Mouse (Mus musculus) inflammation-experienced regulatory T-cells, adult 6 months (primary cell): ENCODE results near the gene Efhc1. TPM values are rescaled to one million over a fixed set of nuclear protein-coding genes. Genes with fewer than 3 reads are reported as not detected.

Experiments
- ATAC-seq: one replicate; pipeline ENCODE4 v1.8.0; 2017
- polyA plus RNA-seq, 3 experiments: library from polyadenylated mRNA; unstranded; fragments of 100-300 nt; shearing (Covaris generic); gene quantifications; one replicate each; pipeline ENCODE4 v1.2.1; 2017

Gene Efhc1
- polyA plus RNA-seq, 3 experiments from 2014 or later: 0.47 to 0.87 (median 0.70) TPM

DNA sequence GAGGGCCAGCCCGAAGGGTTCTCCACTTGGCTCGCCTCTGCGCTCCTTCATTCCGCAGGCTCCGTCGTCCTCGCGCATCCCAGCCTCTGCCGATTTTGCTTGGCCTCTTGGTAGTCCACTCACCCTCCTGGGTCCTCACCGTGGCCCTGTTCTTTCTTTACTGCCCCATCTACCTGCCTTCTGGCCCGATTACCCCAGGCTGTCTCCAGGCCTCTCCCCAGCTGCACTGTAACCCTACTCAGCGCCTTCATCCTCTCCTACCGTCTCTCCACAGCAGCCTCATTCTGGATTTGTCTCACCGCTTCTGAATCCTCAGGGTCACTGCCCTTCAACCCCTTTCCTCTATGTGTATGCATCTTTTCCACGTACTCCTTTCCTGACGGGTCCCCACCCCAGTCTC lies 373 bp downstream of the Efhc1 start:
- ATAC-seq: peak; percentile 36

DNA sequence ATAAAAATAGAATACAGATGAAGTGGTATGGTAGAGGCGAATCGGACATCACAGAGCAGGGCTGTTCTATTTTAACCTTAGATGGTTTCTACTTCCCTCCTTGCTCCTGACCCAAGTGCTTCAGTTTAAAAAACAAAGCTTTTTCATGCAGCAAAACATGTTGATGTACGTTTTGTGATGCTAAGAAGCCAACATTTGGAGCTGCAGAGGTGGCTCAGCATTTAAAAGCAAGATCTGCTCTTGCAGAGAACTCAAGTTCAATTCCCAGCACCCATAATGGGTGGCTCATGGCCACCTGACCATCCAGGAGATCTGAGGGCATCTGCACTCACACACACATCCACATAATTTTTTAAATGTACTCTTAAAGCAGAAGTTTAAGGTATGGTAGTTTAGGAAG lies 3.5 kb downstream of the Efhc1 start:
- ATAC-seq: no peak

DNA sequence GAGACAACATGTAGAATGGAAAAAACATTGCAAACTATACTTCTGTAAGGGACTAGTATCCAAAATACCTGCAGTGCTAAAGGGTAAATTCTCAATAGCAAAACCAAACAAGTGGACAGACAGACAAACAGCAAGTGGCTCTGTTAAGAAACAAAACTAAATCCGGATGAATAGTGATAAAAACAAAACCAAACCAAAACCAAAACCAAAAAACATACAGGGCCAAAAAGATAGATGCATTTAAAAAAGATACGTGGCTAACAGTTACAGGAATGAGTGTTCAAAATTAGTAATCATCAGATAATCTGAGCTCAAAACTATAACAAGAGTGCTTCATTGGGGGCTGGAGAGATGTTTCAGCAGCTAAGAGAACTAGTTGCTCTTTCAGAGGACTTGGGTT lies 18.2 kb downstream of the Efhc1 start:
- ATAC-seq: peak; percentile 77

DNA sequence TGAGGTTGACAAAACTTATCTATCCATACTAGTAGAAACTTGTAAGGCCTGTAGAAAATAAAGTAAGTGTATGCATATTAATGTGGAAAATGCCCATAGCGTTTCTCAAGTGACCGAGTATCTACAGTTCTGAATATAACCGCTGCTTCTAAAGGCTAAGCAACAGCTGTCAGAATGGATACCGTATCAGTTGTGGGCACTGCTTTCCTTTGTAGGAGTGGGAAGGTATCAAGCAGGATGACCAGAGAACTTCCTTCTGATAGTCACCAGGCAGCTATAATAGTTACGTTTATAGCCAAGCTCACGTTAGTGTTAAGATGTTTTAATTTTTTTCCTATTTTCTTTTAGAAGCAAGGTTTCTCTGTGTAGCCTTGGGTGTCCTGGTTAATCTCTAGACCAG lies 22.0 kb downstream of the Efhc1 start:
- ATAC-seq: no peak

DNA sequence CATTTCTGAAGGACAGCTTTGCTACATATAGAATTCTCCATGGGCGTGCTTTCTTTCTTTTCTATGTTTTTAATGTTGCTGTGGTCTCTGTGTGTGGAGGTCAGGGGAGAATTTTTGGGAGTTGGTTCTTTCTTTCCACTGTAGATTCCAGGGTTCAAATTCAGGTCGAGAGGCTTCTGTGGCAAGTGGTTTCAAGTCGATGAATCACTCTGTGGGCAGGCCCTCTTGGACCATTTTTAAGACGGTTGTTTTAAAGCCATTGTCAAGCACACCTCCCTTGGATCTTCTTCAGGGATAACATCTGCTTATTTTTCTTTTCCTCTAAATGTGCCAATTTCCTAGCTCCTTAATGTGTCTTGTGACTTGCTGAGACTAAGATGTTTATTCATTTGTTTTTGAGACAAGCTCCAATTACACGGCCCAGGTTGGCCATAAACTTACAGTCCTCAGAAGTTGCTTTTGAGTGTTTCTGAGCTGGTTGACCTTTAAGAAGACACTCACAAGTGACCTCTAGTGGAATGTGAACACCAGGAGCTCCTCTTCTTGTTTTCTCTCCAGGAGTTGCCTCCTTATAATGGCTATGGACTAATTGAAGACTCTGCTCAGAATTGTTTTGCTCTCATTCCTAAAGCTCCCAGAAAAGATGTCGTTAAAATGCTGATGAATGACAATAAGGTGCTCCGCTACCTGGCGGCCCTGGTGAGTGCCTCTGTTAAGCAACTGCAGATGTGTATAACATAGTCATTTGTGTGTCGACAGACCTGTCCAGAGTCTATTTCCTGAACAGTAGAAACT lies 23.1 kb downstream of the Efhc1 start:
- no peak for ATAC-seq

DNA sequence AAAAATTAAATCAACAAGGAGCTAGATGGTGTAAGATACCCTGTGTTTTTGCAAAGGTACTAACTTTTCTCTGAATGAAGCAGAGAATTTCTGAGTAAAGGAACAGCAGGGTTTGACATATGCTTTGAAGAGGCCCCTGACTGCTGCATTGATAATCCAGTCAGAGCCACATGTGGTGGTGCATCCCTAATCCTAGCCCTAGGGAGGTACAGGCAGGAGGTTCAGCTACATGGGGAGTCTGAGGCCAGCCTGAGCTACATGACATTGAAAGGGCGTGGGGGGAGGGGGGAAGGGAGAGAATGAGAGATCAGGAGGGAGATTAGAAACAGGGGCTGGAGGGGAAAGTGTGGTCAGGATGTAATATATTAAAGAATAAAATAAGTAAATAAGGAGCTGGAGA lies 29.1 kb downstream of the Efhc1 start:
- ATAC-seq: no peak

DNA sequence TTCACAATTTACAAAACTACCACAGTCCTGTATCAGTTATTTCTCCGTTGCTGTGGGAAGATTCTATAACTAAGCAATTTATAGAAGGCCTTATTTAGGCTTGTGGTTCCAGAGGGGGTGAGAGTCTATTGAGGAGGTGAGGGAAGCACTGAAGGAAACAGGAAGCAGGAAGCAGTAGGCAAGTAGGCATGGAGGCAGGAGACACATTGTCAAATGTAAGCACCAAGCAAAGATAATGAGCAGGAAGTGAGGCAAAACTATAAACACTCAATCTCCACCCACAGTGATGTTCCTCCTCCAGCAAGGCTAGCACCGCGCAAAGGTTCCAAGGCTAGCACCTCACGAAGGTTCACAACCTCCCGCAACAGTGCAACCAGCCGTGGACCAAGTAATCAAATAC lies 30.3 kb downstream of the Efhc1 start:
- peak; percentile 66 for ATAC-seq

DNA sequence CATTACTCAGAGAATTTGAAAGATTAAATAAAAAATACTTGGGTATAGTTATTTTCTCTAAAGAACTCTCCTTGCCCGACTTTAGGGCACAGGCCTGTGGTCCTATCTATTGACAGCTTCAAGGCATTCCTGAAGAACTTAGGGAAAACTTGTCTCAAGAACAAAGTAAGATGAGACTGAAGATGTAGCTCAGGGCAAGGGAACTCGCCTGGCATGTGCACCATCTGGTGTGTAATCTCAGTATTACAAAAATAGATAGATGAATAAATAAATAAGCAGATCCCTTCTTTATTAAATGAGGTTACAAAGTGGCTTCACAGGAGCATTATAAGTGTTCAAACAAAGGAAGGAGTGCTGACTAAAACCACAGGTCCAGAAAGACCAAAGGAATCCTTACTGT lies 32.7 kb downstream of the Efhc1 start:
- no peak for ATAC-seq

DNA sequence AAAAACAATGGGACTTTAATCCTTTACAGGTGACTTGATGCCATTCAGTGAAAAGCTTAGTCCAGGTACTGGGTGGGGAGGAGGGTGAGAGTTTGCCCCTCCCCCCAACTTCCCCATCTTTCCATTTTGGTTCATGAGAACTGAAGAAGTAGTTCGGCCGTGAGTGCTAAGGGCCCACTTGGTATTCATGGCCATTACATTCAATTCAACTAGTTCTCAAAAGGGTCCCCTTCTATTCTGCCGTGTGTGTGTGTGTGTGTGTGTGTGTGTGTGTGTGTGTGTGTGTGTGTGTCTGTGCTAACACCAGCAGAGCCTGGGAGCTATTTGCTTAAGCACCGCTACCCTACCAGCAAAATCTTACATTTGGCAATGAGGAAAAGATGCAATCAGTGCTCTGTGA lies 33.2 kb downstream of the Efhc1 start:
- ATAC-seq: no peak

DNA sequence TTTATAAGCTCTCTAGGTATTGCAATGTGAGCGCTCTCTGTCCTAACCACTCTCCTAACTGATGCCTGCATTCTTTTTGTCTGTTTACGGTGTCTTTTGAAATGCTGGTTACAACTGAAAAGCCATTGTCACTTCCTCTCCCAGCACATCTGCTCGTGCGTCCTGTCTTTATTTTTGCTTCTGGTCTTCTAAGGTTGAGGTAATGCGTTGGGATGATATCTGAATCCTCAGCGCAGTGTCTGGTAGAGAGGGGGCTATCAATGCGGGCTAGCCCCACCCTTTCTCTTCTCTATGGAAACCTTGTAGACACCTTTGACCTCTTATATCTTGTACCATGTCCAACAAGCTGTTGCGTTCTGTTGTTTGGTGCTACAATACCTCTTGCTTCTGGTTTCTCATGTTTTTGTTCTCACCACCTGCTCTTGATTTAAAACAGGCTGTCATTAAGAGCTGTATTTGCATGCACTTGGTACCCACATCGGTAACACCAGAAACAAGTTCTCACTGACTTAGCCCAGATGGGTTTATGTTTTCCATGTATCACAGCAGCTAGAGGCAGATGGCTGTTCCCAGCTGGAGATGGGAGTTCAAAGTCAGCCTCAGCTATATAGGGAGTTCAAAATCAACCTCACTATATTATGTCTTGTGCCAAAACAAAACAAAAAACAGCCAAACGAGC lies 35.1 kb downstream of the Efhc1 start:
- no peak for ATAC-seq

DNA sequence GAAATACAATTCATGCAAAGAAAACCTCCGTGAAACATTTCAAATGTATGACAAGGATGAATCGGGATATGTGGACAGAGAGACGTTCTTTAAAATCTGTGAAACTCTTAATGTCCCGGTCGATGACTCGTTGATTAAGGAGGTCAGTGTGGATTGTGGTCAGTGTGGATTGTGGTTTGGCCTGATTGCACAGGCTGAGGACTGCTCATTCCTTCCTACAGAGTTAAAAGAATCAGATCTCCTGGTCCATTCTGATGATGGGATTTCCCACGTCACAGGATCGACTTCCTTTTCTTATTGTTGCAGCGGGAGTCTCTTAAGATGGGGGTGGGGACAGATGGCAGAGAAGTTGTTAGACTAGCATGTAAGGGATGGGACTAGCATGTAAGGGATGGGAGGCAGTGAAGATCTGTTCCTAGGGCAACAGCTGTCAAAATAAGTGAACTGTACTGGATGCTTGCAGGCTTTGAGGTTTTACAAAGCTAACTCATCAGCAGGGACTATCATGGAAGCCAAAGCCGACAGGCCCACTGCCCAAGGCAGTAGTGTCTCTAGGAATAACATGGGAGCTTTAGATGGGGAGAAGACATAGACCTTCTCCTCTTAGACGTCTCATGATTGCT lies 38.1 kb downstream of the Efhc1 start:
- ATAC-seq: no peak

DNA sequence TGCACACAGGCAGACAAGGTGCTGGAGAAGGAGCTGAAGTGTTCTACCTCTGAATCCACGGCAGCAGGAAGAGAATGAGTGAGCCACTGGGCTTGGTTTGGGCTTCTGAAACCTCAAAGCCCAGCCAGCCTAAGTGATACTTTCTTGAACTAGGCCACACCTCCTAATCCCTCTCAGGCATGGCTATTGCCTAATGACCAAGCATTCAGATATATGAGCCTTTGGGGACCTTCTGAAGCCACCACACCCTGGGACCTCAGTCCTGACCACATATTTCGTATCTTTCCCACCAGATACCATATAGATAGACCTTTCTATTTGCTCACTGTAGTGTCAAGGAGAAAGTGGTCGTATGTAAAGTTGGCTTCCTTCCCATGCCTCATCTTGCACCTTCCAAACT lies 42.3 kb downstream of the Efhc1 start:
- ATAC-seq: no peak

DNA sequence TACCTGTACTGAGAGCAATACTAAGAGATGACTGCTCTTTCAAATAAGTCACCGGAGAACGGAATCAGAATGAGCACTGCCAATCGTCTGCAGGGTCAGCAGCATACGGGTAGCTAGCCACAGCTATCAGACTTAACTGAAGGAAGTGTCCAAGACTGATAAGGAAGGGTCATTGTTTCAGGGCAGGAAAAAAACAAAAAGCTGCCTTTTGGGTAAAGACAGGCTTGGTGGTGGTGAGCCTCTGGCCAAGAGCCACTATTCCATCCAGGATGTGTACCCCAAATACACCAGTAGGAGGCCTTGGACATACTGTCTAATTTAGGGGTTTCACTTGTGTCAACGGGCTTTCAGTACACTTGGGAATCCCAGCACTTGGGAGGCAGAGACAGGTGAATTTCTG lies 42.9 kb downstream of the Efhc1 start:
- no peak for ATAC-seq

DNA sequence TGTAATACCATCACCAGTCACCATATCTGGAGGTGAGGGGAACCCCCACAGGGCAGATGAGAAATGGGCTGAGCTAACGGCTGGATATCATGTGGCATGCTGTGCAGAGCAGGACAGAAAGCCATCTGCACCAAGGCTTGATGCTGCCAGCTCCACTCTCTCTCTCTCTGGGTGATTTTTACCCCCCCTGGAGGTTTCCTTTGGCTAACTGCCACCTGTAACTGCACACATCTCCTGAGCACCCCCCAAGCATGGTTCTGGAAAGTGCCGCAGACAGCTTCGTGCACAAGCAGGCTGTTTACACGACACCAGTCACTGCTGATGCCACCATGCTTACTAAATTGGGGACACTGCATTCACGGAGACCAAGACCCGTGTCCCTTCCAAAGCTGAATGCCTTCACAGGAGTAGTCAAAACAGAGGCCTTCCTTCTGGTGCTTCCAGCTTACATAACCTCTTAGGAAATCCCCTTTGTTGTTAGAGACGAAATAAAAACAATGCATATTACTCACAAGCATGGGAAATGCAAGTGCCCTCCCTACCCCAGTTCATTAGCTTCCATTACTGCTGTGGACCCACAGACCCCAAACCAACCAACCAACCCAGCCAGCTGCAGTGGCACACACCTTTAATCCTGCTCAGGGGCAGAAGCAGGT lies 44.0 kb downstream of the Efhc1 start:
- peak; percentile 54 for ATAC-seq

DNA sequence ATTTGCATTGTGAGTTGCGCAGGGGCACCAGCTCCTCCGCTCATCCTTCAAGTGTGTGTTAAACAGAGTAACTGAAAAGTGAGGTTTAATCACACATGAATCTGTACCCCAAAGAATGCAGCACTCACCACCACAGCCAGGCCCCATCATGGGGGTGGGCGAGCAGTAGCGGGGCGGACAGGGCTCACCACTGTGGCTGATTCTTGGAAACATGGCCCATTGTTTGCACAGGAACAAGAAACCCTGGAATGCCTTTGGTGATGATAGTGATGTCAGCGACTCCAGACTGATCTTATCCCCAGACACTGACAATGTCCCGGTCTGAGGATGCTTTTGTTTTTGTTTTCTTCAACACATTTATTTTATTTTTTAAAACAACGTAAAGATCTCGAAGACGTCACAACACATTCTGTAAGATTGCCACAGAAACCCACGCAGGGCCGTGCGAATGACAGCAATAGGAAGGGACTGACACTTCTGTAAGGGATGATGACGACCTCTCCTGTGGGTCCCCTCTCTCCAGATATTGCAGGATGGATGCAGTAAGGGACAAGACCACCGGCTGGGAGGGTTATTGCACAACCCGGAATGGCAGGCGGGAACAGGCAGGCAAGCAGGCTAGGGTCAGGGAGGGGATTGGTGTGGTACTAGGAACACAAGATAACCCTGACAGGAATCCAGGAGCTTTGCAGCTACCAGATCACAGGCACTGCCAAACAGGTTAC lies 45.3 kb downstream of the Efhc1 start:
- ATAC-seq: no peak

DNA sequence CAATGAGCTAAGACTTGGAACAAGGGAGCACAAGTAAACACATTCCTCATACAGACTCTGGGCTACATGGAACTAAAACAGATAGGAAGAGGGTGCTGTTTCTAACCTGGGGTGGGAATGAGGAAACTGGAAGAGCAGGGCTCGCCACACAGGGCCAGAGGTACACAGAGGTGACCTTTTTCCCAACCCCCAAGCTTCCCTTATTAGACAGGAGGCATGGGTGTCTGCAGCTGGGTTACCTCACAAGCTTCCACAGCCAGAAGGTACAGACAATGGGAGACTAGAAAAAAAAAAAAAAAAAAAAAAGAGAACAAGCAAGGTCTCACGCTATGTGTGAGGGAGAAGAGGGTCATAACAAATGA lies 45.9 kb downstream of the Efhc1 start:
- ATAC-seq: no peak

DNA sequence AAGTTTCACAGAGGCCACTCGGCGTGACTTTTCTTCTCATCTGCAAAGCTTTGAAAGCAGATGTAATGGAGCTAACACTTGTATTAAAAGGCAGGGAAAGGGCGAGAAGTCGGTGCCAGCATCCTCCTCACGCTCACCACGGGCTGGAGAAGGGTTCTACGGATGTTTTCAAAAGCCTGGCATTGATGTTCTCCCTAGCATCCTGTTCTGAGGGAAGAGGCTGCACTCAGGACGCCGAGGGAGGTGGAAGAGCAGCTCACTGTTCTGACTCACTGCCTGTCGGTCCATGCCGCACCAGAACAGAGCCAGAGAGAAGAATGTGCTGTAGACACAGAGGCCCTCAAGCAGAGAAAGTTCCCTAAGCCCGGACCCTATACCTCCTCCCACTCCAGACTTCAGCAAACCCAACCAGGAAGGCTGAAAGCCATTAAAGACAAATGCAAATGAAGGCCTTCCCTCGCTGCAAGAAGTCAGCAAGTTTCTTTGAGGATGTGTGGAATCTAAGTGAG lies 46.5 kb downstream of the Efhc1 start:
- ATAC-seq: no peak

DNA sequence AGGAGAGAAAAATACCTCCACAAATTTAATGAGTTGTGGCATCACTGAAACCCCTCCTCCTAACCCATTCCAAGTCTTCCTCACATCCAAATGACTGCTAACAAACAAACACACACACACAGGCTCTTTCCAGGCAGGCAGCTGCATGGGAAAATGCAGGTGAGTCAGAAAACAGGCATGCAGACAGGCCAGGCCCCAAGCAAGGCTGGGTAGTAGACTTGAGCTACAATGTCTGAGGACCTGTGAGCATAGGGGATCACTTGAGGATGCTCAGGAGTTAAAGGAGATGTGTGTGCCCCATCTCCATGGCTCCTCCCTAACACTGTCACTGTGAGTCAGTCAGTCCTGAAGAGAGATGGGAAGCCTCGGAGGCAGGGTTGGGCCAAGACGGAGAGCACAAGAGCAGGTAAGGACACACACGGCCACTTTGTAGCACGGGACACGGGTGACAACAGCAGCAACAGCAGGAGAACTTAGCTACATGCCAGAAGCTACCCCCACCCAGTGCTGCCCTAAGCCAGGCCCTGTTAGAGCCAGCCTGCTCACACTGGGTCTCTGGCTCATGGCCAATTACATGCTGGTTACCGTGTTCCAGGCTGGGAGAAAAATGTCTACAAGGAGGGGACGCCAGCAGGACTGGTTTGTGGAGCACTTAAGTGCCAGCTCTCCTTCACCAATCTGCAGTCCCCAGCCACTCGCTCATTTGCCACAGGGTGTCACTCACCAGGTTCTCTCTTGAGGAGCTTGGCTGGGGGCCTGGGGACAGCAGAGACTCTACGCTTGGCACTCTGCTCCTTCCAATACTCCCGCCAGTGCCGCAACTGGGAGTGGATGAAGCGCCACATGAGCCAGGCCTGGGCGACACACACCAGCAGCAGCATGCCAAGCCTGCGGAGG lies 51.1 kb downstream of the Efhc1 start:
- ATAC-seq: no peak

DNA sequence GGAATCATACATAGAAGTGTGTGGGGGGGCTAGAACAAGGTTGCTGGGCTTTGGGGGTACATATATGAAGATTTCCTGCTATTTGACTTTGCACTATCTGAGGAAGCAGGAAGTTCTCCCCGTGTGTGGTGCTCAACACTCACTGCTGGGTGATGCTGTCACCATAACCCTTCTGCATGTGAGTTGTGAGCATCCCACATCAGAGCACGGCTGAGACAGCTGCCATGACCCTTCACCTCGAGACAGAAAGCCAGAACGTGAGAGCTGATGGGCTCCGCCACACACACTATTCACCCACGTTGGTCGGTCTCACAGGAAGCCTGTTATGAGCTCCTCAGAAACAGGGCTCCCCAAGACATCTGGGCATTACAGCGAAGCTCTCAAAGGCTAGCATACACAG lies 53.2 kb downstream of the Efhc1 start:
- ATAC-seq: no peak

DNA sequence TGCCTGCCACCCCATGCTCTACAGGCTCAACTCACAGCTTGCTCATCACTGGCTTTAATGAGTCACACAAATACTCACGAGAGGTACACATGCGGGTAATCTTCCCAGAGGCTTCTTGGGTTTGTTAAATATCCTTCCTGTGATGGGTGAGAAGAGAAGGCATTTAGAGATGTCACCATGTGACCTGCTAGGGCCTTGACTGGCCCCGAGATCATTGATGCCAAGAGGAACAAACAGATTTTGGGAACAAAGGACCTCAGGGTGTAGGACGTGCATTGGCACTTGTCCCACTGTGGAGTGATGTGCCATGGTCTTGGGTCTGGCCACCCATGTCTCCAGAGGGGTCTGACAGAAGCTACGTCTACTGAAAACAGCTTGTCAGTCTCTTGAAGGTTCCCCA lies 55.3 kb downstream of the Efhc1 start:
- ATAC-seq: no peak

DNA sequence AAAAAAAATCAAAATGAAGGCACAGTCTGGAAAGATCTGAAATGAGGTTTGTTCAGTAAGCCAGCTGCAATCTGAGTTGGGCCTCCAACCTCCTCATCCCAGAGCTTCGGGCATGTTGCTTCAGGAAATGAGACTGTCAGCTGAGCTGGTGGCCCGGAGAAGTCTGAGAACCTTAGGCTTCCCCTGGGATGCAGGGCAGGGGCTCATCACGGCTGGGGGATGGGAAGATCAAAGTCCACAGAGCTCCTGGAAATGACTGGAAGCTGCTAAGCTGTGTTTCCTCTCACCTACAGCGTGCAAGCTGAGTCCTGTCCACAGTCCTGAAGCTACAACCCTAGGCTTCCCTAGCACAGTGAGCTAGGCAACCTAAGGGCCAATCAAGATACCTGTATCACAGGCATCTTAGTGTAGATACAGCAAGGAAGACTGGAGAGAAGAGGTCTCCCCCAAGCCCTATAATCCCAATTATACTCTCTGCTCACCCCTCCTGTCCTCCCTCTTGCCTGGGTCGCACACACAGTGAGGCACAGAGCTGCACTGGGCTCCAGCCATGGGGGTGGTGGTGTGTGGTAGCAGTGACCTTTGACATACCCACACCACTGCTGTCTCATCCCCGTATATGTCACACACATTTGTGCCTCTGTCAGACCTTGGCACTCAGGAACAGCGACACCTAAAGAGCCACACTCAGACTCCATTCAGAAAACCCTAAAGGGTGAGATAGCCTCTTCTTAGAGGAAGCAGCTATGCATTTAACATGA lies 56.7 kb downstream of the Efhc1 start:
- no peak for ATAC-seq
